Mouse (Mus musculus) lung, postnatal 0 days (tissue): ENCODE measurements at regions not wholly inside any gene's neighbourhood (a gene's known extent, or its start where the extent isn't known, plus 50 kb on each side); places are given as distances from the start of the nearest gene placed in this dataset.

ENCODE experiments used
- CTCF ChIP-seq: IDR thresholded peaks from 2 replicates; pipeline ENCODE4 v1.5.1; 2016; ENCODE audit warnings: antibody characterized with exemption, mild to moderate bottlenecking
- EP300 ChIP-seq: IDR thresholded peaks from 2 replicates; pipeline ENCODE4 v1.6.1; 2016; ENCODE audit warnings: antibody characterized with exemption, mild to moderate bottlenecking, control low read depth

- no peak for TF ChIP-seq CTCF
- TF ChIP-seq EP300: no peak
Measured at GRCm38 (mm10) chr7:139747290-139748067, 63.9 kb upstream of the Cfap46 start.
